Mouse (Mus musculus) layer of hippocampus, postnatal 25 days (tissue): ENCODE measurements around the gene Rasa3. TPM values are rescaled to one million over a fixed set of nuclear protein-coding genes. Genes with fewer than 3 reads are reported as not detected.
A peak's percentile ranks its signal among the peaks of the same experiment; 100 is the strongest.

Experiments
- DNase-seq, 2 experiments: peaks; one replicate each; pipeline ENCODE4 v3.0.0; 2022; ENCODE audit warnings: mixed read lengths in 2 of 2, low spot score in 1 of 2; ENCODE audit errors: extremely low spot score in 1 of 2
- total RNA-seq, 2 experiments: library from RNA; stranded (reverse); gene quantifications; 2 replicates each; pipeline ENCODE4 v1.2.3; 2021

The Rasa3 gene
- total RNA-seq, 2 experiments from 2014 or later: 58.5 to 66.2 TPM

GRCm38 (mm10) chr8:13624863-13625262, 52.5 kb downstream of the Rasa3 start:
- DNase-seq: no peak

GRCm38 (mm10) chr8:13623911-13624421, 53.4 kb downstream of the Rasa3 start:
- no peak for DNase-seq

GRCm38 (mm10) chr8:13623038-13623750, 54.2 kb downstream of the Rasa3 start:
- no peak for DNase-seq

GRCm38 (mm10) chr8:13620226-13620920, 57.0 kb downstream of the Rasa3 start:
- DNase-seq: no peak

GRCm38 (mm10) chr8:13616831-13617505, 60.4 kb downstream of the Rasa3 start:
- DNase-seq: no peak

- DNase-seq: no peak
Measured at GRCm38 (mm10) chr8:13614924-13615391, 62.4 kb downstream of the Rasa3 start.

- DNase-seq: no peak
Measured at GRCm38 (mm10) chr8:13614136-13614535, 63.3 kb downstream of the Rasa3 start.

- DNase-seq: no peak
Measured at GRCm38 (mm10) chr8:13611702-13612101, 65.7 kb downstream of the Rasa3 start.

- no peak for DNase-seq
Measured at GRCm38 (mm10) chr8:13609971-13610370, 67.4 kb downstream of the Rasa3 start.

- no peak for DNase-seq
Measured at GRCm38 (mm10) chr8:13608946-13609345, 68.5 kb downstream of the Rasa3 start.

GRCm38 (mm10) chr8:13605920-13606480, 71.4 kb downstream of the Rasa3 start:
- DNase-seq: no peak

- peak in 1 of 2 experiments; percentile 64 for DNase-seq
Measured at GRCm38 (mm10) chr8:13602621-13603020, 74.8 kb downstream of the Rasa3 start.

GRCm38 (mm10) chr8:13601166-13601565, 76.2 kb downstream of the Rasa3 start:
- no peak for DNase-seq

- no peak for DNase-seq
Measured at GRCm38 (mm10) chr8:13600716-13601115, 76.7 kb downstream of the Rasa3 start.

GRCm38 (mm10) chr8:13600204-13600603, 77.2 kb downstream of the Rasa3 start:
- no peak for DNase-seq

GRCm38 (mm10) chr8:13597777-13598176, 79.6 kb downstream of the Rasa3 start:
- no peak for DNase-seq

- no peak for DNase-seq
Measured at GRCm38 (mm10) chr8:13595861-13596260, 81.5 kb downstream of the Rasa3 start.

- no peak for DNase-seq
Measured at GRCm38 (mm10) chr8:13594884-13595323, 82.5 kb downstream of the Rasa3 start.

- DNase-seq: no peak
Measured at GRCm38 (mm10) chr8:13593340-13593739, 84.1 kb downstream of the Rasa3 start.

GRCm38 (mm10) chr8:13591246-13591645, 86.2 kb downstream of the Rasa3 start:
- no peak for DNase-seq

- no peak for DNase-seq
Measured at GRCm38 (mm10) chr8:13589071-13589470, 88.3 kb downstream of the Rasa3 start.
